Mouse (Mus musculus) thymus, postnatal 25 days (tissue): ENCODE data around the gene Foxp1.

Experiments used
- DNase-seq: peaks from one replicate; pipeline ENCODE4 v3.0.0; 2022

The Foxp1 gene

DNA sequence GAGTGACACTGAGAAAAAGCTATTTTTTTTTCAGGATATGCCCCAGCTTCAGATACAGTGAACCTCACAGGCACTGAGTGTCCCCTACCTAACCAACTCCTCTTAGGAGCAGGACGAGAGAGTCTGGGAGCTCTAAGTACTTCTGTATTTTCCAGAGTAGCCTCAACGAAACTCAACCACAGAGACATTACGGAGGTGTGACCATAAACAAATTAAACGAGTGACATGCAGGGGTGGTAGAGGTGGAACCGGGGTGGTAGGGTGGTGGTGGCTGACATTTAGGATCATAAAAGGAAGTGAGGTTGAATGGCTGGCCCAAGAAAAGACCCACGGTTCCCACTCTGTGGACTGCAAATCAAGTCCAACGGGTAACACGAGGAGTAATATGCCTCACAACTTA, 274.1 kb downstream of the Foxp1 start:
- no peak for DNase-seq

DNA sequence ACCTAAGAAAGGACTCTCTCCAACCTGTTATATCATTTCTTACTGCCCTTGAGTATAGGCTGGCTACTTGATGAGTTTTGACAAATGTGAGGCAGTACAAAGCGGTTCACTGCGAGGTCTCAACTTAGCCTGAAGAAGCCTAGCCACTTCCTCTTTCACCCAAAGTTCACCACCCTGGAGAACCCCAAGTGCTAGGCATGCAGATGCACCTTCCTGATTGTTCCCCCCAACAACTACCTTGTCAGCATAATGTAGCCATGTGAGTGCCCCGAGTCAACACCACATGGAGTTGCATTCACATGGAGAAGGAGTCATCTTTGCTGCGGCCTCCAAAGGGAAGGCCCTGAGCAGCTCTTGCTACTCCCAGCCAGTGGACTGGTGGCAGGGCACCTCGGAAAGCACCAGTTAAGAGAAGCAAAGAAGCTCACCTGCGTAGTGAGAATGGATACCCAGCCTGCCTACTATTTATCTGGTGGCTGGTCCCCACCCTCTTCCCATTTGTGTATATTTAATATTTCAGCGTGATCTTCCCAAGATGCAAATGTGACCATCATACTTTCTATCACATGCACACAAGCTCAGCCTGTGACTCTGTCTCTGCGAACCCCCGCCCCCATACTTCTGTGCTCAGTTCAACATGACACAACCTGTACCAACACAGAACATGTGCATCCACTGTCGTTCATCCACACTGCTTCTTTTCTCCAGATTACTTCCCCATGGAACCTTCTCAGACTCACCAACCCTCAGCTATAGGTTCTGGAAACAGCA, 280.7 kb downstream of the Foxp1 start:
- DNase-seq: peak; percentile 32

DNA sequence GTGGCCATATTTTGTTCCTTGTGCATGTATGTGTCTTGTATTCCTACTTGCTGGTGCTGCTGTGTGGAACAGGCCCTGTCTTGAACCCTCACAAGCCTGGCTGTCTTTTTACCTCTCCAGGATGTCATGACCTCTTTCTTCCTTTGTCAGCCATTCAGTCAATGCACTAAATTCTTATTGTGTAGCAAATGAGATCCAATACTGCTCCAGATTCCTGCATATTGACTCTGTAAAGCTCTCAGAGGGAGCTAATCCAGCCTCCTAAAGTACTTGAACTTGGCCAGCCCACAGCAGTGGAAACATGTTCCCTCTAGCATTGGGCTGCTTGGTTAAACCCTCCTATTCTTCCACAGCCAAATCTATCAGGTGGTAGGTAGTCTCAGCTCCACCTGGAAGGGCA, 281.8 kb downstream of the Foxp1 start:
- no peak for DNase-seq

DNA sequence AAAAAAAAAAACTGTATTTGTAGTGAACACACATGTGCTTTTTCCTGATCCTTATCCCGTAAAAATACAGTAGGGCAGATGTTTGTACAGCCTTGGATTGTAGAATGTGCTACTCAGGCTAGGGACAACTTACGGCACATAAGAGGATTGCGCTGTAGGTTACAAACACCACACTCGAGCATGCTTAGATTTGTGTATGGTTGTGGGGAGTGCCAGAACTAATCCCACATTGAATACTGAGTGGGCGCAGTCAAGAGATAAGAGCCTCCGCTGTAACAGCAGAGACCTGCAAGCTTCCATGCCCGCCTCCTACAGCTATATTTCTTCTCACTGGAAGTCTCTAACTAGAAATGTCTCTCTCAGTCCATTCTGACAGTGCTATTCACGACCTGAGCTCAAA, 286.9 kb downstream of the Foxp1 start:
- no peak for DNase-seq

DNA sequence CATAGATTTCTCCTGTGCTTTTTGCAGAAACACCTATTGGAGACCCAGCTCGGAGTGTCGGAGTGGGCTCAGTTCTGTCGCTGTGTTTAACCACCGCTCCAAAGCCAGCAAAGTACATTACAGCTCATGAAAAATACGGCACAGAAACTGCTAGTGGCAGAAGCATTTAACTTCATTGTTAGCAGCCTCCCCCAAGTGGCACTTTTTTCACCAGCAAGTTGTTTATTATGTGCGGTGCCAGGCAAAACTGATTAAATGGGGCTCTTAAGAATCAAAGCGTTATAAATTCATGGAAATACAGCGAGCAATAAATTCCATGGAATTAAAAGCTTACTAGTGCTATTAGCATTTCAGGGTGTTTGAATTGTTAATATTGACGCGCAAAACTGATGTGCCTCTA, 289.1 kb downstream of the Foxp1 start:
- no peak for DNase-seq

DNA sequence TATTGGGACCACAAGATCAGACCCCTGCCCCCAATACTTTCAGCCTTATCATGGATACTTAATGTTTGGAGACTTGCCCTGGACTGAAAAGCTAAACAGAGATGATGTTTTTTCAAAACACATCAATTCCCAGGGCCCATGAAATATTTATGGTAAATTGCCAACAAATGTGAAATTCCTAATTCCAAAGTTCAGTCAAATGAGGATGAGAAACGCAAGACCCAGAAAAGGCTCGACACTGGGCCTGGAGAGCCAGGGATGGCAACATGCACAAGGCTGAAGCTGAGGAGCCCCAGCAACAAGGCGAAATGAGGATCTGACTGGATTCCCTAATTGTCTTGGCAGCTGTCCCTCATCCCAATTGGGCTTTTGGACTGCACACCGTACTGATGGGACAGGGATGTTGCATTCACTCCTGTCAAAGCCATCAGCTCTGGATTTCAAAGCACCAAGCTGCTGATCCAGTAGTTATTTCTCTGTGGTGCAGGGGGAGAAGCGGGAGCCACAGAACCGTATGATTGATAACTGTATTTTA, 294.1 kb downstream of the Foxp1 start:
- no peak for DNase-seq

DNA sequence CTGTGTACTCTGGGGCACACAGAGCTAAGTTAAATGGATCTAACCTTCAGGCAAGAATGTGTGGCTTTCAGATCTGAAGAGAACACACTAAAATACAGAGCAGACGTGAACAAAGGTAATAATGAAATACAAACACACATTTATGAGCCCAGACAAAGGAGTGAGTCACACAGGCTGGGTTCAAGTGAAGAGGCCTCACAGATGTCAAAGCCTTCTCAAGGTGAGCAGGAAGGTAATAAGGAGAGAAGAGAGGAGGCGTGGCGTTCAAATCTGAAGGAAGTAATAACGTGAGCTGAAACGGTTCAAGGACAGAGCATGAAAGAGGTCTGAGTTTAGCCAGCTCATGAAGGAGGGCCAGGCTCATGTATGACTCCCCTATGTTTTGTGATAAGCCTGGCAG, 301.4 kb downstream of the Foxp1 start:
- DNase-seq: no peak

DNA sequence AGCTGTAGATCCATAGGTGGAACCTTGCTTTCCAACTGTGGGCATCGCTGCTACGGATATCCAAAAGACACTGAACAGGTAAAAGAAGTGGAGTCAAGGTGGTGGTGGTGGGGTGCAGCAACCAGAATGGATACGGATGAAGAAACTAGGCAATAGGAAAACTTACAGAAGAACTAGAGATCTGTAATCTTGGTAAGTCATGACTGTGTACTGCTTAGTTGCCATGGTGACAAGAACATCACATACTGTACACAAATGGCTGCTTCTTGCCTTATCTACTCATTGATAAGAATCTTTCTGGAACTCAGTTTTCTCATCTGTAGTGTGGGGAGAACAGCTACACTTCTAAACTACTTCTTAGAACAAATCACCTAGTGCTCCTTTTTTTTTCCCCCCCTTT, 302.0 kb downstream of the Foxp1 start:
- no peak for DNase-seq

DNA sequence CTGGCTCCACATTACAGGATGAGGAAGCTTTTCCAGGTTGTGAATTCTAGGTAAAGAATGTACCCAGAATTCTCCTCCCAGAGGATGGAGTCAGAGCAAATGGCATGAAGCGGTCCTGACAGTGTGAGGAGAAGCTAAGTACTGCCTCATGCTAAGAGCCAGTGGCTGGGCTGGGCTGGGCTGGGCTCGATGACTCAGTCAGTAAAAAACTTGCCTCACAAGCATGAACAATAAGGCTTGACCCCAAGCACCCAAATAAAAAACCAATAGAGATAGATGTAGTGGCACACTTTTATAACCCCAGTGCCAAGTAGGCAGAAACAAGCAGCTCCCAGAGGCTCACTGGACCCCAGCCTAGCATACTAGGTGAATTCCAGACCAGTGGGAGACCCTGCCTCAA, 304.7 kb downstream of the Foxp1 start:
- no peak for DNase-seq

DNA sequence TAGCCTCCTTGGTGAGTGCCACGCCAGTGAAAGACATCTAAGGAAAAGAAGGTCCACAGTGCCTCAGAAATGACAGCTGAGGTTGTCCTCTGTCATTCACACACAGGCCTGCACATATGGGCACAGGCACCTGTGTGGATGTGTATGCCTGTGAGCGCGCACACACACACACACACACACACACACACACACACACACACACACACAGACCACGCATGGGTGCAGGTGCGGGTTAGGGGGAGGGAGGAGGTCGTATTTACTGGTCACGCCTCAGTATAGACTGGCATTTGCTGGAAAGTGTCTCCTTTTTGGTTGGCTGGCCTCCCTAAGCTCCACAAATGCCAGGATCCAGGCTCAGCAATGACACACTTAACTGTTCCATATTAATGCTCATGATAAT, 305.4 kb downstream of the Foxp1 start:
- DNase-seq: no peak

DNA sequence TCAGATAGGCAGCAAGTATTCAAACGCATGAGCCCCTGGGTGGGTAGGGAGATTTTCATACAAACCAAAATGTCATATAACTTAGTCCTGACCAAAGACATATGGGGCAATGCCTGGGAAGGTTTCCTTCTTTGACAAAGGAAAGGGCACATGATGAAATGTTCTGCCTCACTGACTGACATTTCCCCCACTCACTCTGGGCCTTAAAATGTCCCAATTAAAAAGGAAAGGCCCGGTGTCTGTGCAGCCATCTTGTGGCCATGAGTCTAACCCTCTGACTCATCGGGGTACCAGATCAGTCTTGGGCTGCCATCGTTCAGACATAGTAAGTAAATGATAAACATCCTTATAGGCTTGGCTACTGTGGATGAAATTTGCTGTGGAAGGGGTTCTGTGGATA, 310.1 kb downstream of the Foxp1 start:
- DNase-seq: no peak

DNA sequence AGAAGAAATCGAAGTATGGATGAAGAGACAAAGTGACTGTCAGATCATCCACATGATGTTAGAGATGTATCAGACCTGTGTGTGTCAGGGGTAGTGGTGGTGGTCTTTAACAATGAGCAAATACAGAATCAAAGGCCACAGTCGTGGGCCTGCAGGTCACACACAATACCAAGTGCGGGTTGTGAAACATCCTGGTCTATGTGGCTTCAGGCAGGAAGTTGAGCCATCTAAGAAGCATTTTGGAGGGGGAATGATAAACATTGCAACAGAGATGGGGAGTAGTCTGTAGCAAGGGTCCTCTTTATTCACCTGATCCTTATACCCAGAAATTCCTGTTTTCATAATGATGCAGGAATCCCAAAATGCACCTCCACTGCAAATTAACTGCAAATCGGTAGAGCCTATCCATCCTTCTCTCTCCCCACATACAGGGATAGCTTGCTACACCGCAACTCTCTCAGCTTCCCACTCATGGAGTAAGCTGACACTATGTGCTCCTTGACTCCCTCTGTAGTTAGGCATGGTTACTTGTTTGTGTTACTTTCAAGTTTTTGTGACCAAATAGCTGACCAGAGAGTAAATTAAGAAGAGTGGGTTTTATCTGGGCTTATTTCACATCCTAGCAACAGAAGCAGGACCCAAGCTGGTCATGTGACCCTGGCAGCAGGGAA, 310.7 kb downstream of the Foxp1 start:
- no peak for DNase-seq

DNA sequence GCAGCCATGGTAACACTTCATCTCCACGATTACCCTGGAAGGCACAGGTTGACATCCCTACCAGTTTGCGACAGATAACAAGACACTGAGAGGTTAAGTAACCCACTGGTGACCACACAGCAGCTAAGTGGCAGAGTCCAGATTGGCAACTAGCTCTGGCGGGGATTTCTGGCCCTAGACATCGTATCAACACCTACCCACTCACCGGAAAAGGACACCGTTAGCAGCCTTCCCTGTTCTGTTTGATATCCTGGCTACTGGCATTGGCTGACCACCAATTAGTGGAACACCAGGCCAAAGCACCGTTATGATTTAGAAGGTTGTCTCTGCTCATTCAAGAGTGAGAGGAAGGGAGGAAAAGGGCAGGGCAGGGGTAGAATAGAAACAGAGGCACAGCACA, 312.4 kb downstream of the Foxp1 start:
- DNase-seq: no peak

DNA sequence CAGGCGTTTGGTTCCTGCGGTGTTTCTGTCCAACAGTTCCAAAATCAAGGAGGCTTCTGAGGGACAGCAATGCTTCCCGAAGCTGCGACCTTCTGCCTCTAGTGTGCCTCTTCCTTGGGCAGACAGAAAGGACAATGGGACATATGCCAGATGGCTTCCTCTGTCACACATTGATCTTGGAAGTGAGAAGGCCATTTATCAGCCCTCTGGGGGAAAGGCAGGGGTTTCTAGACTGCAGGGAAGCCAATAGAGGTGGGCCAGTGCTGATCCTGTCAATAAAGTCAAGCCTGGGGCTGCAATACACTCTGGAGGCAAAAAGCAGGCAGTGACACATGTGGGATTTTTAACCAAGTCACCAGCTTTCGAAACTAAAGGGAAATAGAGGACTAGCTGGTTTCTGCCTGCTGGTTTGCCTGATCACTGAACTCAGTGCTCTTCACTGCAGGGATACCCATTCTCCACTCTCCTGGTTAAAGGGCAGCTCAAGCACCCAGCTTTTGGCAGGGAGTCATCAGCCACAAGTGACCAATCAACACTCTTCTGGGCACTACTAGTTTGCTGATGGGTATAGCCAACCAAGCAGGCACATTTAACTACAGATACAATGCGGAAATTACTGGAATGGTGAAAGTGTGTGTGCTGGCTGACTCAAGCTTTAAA, 315.2 kb downstream of the Foxp1 start:
- DNase-seq: no peak

DNA sequence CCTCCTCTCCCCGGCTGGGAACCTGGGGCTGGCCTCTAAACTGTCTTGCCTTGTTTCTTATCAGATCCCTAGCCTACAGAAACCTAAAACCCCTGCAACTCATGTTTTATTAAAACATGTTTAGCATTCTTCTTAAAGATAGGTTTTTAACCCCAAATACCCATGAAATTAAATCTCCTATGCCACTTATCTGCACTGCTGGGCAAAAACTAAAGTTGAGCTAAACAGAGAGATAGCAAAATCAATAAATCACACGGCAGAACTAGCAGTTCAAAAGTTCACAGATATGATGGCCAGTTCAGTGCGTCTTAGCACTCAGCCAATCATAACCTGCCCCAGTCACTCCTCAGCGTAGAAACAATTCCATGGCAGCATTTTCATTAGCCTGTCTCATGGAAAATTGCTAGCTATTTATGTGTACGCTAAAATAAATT, 316.1 kb downstream of the Foxp1 start:
- DNase-seq: no peak

DNA sequence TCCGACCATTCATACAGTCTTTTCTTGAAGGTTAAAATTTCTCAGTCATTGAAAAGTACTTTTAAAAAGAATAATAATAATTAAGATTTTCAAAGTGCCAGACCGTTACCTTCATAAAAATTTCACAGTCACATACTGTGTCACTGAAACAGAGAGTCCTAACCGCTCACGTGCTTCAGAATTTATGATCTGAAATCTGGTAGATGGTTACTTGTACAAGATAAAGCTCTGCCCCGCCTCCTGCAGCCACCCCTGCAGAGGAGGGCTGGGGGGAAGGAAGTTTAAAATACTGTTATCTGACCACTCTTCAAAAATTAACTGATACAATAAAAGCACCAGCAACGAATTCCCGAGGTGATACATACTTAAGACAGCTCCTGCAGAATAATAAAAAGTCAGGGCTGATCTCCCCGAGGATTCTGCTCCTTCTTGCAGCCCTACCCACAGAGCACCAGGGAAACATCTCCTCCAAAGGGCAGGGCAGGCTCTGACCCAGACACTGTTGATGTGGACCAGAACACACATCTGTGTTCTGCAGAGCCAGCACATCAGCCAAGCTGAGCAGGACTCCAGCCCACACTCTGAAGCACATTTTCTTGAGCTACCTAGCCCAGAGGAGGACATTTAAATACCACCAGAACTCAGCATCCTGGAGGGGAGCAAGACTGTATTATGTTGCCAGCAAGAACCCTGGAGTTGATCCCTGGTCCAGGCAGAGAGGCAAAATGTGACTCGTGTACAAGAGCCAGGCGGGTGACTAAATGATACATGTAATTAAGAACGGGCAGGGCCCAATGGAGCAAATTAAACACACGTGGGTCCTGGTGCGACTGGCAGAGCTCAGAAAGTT, 316.7 kb downstream of the Foxp1 start:
- no peak for DNase-seq

DNA sequence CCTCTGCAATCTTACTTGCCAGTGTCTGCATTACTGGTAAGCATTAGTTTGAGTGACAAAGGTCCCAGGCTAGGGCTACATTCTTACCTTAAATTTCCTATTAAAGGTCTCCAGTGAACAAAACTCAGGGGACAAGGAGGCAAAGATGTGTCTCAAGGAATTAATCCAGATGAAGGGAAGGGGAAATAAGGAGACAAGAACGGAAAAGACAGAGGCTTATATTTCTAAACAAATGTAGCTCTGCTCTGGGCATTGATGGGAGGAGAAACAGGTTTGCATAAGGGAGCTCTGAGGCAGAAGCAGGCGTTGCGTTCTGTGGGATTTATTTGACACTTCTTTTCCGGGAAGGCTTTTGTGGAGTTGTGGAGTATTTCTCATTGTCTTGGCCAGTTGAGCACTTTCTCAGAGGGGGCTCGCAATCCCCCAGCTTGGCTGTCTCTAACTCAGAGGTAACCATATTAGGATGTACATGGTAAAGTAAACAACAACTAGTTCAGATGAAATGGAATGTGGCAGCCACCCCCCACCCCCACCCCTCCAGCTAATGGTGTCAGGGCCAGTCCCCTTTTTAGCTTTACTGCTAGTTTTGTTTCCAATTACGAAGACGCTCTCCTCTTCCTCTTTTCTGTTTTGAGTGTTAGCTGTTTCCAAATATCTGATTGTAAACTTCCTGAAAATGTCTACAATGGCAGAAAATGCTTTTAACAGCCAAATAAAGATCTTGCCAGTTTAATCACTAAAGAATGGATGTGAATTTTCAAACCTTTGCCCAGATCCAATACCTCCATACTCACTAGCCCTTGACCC, 317.5 kb downstream of the Foxp1 start:
- DNase-seq: no peak

DNA sequence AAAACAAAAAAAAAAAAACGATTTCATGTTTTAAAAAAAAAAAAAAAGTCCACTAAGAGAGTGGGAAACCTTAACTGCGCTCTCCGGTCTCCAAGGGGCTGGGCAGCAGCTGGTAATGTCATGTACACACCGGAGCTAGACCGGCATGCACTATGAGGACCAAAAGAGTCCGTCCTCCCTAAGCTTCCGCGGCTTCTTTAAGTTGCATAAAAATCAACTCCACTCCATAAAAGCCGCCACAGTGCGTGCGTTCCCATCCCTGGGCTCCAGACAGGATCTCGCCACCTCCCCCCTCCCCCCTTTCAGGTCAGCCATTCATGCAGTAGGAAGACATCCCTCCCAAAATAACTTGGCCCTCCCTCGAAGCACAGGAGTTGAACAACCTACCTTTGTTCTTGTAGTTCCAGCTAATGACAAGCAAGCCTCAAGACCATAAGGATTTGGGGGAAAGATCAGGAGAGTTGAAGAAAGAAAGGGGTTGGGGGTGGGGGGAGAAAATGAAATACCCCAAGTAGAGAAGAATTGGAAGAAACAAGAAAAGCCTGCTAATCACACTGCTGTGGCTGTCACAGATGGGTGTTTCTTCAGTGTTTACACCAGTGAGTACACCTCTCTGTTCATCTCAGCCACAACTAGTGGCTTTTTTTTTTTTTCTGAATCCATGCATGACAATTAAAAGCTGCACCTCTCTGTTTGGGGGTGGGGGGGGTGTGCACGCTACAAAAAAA, 318.3 kb downstream of the Foxp1 start:
- DNase-seq: no peak

DNA sequence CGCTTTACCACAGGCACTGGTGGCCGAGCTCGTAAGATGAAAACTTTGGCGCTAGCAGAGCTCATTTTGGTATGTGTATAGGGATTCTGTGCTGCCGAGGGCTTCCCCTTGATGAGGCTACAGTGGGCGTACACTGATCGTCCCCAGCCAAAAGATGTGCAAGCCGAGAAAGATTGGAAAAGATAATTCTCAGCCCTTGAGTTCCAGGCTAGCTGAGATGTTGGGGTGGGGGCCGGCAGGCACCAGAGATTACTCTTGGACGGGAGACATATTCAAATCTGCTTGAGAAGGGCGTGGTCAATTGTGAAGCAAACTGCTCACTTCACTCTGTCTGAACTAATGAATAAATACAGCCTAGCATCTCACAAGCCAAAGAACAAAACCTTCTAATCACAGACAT, 319.3 kb downstream of the Foxp1 start:
- DNase-seq: no peak

DNA sequence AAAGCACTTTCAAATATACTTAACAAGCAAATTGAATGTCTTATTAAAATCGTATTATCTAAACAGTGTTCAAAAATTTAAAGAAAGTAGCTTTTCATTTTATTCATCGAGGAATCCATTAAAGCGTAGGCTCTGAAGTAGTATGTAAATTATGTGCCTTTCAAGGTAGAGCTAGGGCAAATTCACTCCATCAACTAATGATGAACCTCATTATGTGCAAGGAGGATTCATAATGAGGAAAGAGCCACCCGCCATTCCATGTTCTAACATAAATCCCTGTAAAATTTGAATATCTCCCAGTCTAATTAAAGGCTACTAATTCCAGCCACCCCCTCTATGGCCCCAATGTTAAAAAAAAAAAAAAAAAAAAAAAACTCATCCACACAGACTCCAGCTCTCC, 319.7 kb downstream of the Foxp1 start:
- no peak for DNase-seq

DNA sequence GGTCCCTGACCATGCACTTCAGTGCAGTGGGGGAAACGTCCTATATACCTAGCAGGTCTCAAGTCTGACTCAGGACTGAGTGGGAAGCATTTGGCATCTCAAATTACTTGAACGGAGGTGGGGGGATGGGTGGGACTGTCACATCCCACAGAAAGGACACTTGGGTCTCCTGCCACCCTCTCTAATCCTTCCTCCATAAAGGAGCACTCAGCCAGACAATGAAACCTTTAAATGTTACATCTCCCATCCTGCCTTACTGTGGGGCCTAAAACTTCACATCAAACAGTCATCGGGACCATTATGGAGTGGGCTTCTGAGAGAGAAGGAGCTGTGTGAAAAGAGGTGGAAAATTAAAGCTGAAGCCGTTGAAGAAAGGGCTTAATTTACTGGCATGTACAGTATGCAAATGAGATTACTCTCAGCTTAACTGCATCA, 321.2 kb downstream of the Foxp1 start:
- DNase-seq: no peak
